Comparison of ENCODE assay signal across 7 mouse cellular contexts in the genomic region with DNA sequence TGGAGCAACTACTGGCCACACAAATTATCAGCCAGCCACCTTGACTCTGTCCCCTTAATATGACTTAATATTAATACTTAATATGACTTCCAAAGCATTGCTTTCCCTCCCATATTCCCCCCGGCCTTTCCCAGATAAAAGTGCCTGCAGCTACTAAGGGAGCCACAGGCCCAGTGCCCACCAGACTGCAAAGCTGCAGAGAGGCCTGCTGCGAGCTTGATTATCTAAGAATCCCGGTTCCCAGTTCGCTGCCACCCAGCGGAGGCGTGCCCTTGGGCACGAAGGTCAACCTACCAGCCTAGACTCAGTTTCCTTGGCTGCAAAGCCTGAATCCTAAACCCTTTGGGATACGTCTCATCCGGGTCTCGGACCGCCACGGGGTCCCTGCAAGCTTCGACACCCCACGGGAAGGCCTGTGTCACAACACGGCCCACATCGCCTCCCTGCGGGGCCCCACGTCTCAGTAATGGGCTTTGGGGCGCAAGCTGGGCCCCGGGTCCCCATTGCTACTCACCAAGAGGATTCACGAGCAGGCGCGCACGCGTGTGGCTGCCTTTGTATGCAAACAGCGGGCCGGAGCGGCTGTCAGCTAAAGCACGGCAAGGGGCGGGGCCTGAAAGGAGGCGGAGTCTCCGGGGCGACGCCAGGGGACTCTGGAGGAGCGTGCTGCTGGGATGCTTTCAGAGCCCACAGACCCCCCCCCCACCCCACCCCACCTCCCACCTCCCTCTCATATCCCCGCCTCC. TPM values are rescaled to one million over a fixed set of nuclear protein-coding genes. Genes with fewer than 3 reads are reported as not detected.
DNase-seq lines count a peak whose midpoint lies in the region; ATAC-seq and TF ChIP-seq lines count a peak whose summit lies in the region.

No protein-coding gene starts in this region.

- no peaks in the 10 kb centered on the region for H3K36me3 ChIP-seq in embryonic facial prominence, embryonic 12.5 days
- H3K36me3 ChIP-seq in heart, adult 2 months (ENCODE audit: control insufficient read depth, insufficient read depth, low read length): peaks cover 4% of the 10 kb centered on the region
- H3K36me3 ChIP-seq in limb, embryonic 13.5 days: no peaks in the 10 kb centered on the region
- no peaks in the 10 kb centered on the region for H3K36me3 ChIP-seq in midbrain, embryonic 16.5 days (ENCODE audit: control insufficient read depth, insufficient read depth, low read length)

- H3K4me2 ChIP-seq in embryonic facial prominence, embryonic 12.5 days (replicated peaks): peak overlapping the region; percentile 71
- peak overlapping the region; percentile 77 for H3K4me2 ChIP-seq in limb, embryonic 13.5 days (replicated peaks)
- H3K4me2 ChIP-seq in midbrain, embryonic 16.5 days (ENCODE audit: low read length): peak overlapping the region; percentile 73

- H3K27me3 ChIP-seq in embryonic facial prominence, embryonic 12.5 days: no peaks in the 10 kb centered on the region
- H3K27me3 ChIP-seq in heart, adult 2 months (ENCODE audit: control insufficient read depth, insufficient read depth, low read length): no peaks in the 10 kb centered on the region
- no peaks in the 10 kb centered on the region for H3K27me3 ChIP-seq in limb, embryonic 13.5 days
- H3K27me3 ChIP-seq in midbrain, embryonic 16.5 days (ENCODE audit: control insufficient read depth, insufficient read depth, low read depth, low read length): no peaks in the 10 kb centered on the region

- peaks cover 34% of the 10 kb centered on the region for H3K4me1 ChIP-seq in embryonic facial prominence, embryonic 12.5 days
- peaks cover 17% of the 10 kb centered on the region for H3K4me1 ChIP-seq in heart, adult 2 months (ENCODE audit: control insufficient read depth, insufficient read depth, low read length)
- peaks cover 43% of the 10 kb centered on the region for H3K4me1 ChIP-seq in limb, embryonic 13.5 days
- H3K4me1 ChIP-seq in midbrain, embryonic 16.5 days (ENCODE audit: control insufficient read depth, insufficient read depth, low read length): peaks cover 57% of the 10 kb centered on the region

- H3K79me2 ChIP-seq in heart, adult 2 months (replicated peaks; ENCODE audit: control insufficient read depth, insufficient read depth, low read length): no peaks in the 10 kb centered on the region; the same call in none of the 2 replicates

- peak overlapping the region; percentile 55 for H3K9ac ChIP-seq in embryonic facial prominence, embryonic 12.5 days
- H3K9ac ChIP-seq in heart, adult 2 months (ENCODE audit: low read depth, low read length): peak overlapping the region; percentile 98
- peak overlapping the region; percentile 74 for H3K9ac ChIP-seq in limb, embryonic 13.5 days
- peak overlapping the region; percentile 91 for H3K9ac ChIP-seq in midbrain, embryonic 16.5 days (ENCODE audit: low read depth, low read length)

- peak; percentile 79 for TF ChIP-seq POLR2A in heart, adult 2 months (IDR thresholded peaks at IDR 0.05; ENCODE audit: insufficient read depth, low read depth, low read length)

- WGBS in embryonic facial prominence, embryonic 12.5 days: under 1% methylated on average over 35 of the region's 36 CpGs
- under 1% methylated on average over 36 of the region's 36 CpGs for WGBS in heart, adult 2 months
- WGBS in limb, embryonic 13.5 days: under 1% methylated on average over 34 of the region's 36 CpGs
- WGBS in midbrain, embryonic 16.5 days: 0% methylated on average over 36 of the region's 36 CpGs

- intact Hi-C loops in heart, adult 2 months (cut with DNase I): no loop called here

- no peaks in the 10 kb centered on the region for H3K9me3 ChIP-seq in embryonic facial prominence, embryonic 12.5 days
- H3K9me3 ChIP-seq in limb, embryonic 13.5 days: no peaks in the 10 kb centered on the region
- H3K9me3 ChIP-seq in midbrain, embryonic 16.5 days (replicated peaks; ENCODE audit: control insufficient read depth, low read length, poor library complexity, severe bottlenecking): no peaks in the 10 kb centered on the region

- DNase-seq in adrenal gland, postnatal 25 days: peak; percentile 94
- DNase-seq in heart, adult 2 months: peak; percentile 93 to 97
- peak; percentile 89 to 93 for DNase-seq in kidney, adult 8-10 months
- DNase-seq in spleen, postnatal 10 days (ENCODE audit: low spot score in 2 of 2): peak; percentile 77 to 94

- no peak for TF ChIP-seq CTCF in heart, adult 2 months (IDR thresholded peaks at IDR 0.05)

- TF ChIP-seq EP300 in heart, adult 2 months (IDR thresholded peaks at IDR 0.05; ENCODE audit: insufficient read depth, low read depth, low read length): peak; percentile 53; the same call in 1 of the 2 replicates

- H3K4me3 ChIP-seq in embryonic facial prominence, embryonic 12.5 days: peak overlapping the region; percentile 79
- peak overlapping the region; percentile 97 for H3K4me3 ChIP-seq in heart, adult 2 months
- H3K4me3 ChIP-seq in limb, embryonic 13.5 days: peak overlapping the region; percentile 74
- peak overlapping the region; percentile 85 for H3K4me3 ChIP-seq in midbrain, embryonic 16.5 days (ENCODE audit: low read depth, low read length)

- peak; percentile 76 for ATAC-seq in embryonic facial prominence, embryonic 12.5 days (ENCODE audit: insufficient number of reproducible peaks, insufficient read depth, low FRiP score, low TSS enrichment)
- ATAC-seq in limb, embryonic 13.5 days (ENCODE audit: low FRiP score, low read depth): peak; percentile 89
- ATAC-seq in midbrain, embryonic 16.5 days: peak; percentile 92

- H3K27ac ChIP-seq in embryonic facial prominence, embryonic 12.5 days: no peak overlapping the region; the same call in 1 of the 2 replicates
- H3K27ac ChIP-seq in heart, adult 2 months: peak overlapping the region; percentile 88
- H3K27ac ChIP-seq in limb, embryonic 13.5 days: peak overlapping the region; percentile 17; the same call in 1 of the 2 replicates
- H3K27ac ChIP-seq in midbrain, embryonic 16.5 days (ENCODE audit: low read length): peak overlapping the region; percentile 90

RNA-seq across cellular contexts. Expression of gene Lpin1, which starts 21.4 kb away (rescaled TPM):
- total RNA-seq in adrenal gland, postnatal 25 days (2021): 53.1 and 72.2 TPM in 2 replicates
- polyA plus RNA-seq in embryonic facial prominence, embryonic 12.5 days (2016; fragmentation: Nextera tagmentation; extraction: Ambion mirVana): 8.0 and 8.8 TPM in 2 replicates
- 100 to 1,000 TPM; 160 to 171 TPM for total RNA-seq in heart, adult 2 months (2021)
- polyA plus RNA-seq in heart, adult 2 months (2012; rRNA removed): 96.8 and 110 TPM in 2 replicates
- polyA plus RNA-seq in limb, embryonic 13.5 days (2015; fragmentation: Nextera tagmentation; extraction: Ambion mirVana): 5.2 and 6.4 TPM in 2 replicates
- 21.7 and 22.4 TPM in 2 replicates for polyA plus RNA-seq in midbrain, embryonic 16.5 days (2015; fragmentation: Nextera tagmentation; extraction: Ambion mirVana)
